Mouse (Mus musculus) left cerebral cortex, postnatal 4 days (tissue): Measurements from ENCODE around the gene Vmn2r22. TPM values are rescaled to one million over a fixed set of nuclear protein-coding genes. Genes with fewer than 3 reads are reported as not detected.
"Not testable (repeated sequence)": the region's sequence is repeated elsewhere in the genome, so short reads cannot be mapped to it uniquely, and the experiment has no call there.

Experiments used
- DNase-seq: peaks from one replicate; pipeline ENCODE4 v3.0.0-alpha.2; 2022
- intact Hi-C: fragments of 180-260 bp; cut with DNase I; formaldehyde crosslinking; loops from one replicate; pipeline ENCODE4 v1.15.1; 2025
- total RNA-seq, 2 experiments: library from RNA; stranded (reverse); gene quantifications; 2 replicates each; pipeline ENCODE4 v1.2.3; 2021

Vmn2r22 gene
- total RNA-seq, result not detected

GRCm38 (mm10) chr6:123650625-123651024, at the start of gene Vmn2r22:
Gene Vmn2r22 (minus strand): TSS chr6:123650725.
- intact Hi-C loops, DNase-seq: not testable (repeated sequence)

DNA sequence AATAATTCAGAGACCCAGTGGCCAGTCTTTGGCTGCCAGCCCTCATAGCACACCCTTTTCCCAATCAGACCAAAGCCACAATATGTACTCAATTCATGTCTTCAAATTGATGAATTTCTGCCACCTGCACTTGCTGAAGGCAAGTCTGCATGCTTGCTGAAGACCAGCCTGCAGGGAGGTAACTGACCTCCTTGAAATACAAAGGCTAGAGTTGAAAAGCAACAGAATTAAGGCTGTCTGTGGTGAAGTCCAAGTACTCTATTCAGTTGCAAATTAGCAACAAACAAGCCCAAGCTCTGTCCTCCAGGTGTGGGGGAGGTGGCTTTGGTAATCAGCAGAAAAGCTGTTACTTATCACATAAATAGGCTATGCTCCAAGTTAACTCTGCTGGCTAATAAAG, 46.7 kb upstream of the Vmn2r22 start:
- DNase-seq, result no peak
- intact Hi-C loops, result no loop called here

GRCm38 (mm10) chr6:123696639-123697038, 46.1 kb upstream of the Vmn2r22 start:
- DNase-seq, intact Hi-C loops: not testable (repeated sequence)

- DNase-seq, result no peak
- intact Hi-C loops, result no loop called here
Measured at GRCm38 (mm10) chr6:123657040-123657439, 6.5 kb upstream of the Vmn2r22 start.

- intact Hi-C loops, DNase-seq: not testable (repeated sequence)
Measured at GRCm38 (mm10) chr6:123639394-123639793, 11.1 kb downstream of the Vmn2r22 start.

GRCm38 (mm10) chr6:123623784-123624183, 26.7 kb downstream of the Vmn2r22 start:
- intact Hi-C loops, DNase-seq: not testable (repeated sequence)

- intact Hi-C loops, DNase-seq: not testable (repeated sequence)
Measured at GRCm38 (mm10) chr6:123588368-123588767, 62.2 kb downstream of the Vmn2r22 start.

DNA sequence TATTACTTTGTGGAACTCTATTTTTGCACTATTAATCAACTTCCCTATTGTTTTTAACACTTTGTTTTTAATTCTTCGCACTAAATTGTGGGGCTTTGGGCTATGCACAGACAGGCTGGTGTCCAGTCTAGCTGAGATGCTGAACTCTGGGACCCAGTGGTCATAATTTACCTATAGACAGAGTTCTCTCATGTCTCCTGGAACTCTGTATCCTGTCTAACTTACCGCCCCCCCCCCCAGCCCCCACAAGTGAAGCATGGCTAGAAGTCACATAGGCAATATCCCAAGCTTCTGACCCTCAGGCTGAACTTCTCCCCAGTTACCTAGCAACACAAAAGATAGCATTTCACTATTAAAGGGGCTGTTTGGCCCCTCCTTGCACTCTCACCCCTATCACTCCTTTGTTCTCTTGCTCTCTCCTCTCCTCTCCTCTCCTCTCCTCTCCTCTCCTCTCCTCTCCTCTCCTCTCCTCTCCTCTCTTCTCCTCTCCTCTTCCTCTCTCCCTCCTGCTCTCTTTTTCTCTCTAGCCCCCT, 62.7 kb downstream of the Vmn2r22 start:
- intact Hi-C loops, DNase-seq: not testable (repeated sequence)

DNA sequence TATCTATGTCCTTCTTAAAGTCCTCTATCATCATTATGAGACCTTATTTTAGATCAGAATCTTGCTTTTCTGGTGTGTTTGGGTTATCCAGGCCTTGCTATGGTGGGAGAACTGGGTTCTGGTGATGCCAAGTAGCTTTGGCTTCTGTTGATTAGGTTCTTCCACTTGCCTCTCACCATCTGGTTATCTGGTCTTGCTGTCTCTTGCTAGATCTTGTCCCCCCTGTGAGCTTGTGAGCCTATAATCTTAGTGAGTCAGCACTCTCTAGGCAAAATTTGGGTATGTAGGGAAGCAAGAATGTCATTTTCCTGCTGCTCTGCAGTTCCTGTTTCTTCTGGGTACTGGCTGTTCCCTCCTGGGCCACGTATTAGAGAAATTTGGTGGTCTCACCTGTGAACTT, 66.5 kb downstream of the Vmn2r22 start:
- intact Hi-C loops, result not testable (repeated sequence)

GRCm38 (mm10) chr6:123574698-123575097, 75.8 kb downstream of the Vmn2r22 start:
- DNase-seq, intact Hi-C loops: not testable (repeated sequence)

More for the DNA sequence above, 66.5 kb downstream of the Vmn2r22 start:
- DNase-seq, result not testable (repeated sequence)

Other genes starting within 250 kb of the Vmn2r22 start
- not detected for gene Vmn2r20, start 232.6 kb downstream of the Vmn2r22 start, total RNA-seq
- gene Vmn2r21, start 117.3 kb downstream of the Vmn2r22 start, total RNA-seq, result not detected
- gene Vmn2r23, start 51.9 kb upstream of the Vmn2r22 start, total RNA-seq, result not detected
- gene Vmn2r24, start 128.2 kb upstream of the Vmn2r22 start, total RNA-seq, result under 1 TPM in 1 of 2 experiments, not detected in 1; 0.04 TPM
- not detected for gene Vmn2r25, start 202.7 kb upstream of the Vmn2r22 start, total RNA-seq